Mouse (Mus musculus) ZHBTc4 (cell line): ENCODE measurements around the gene Crip1.
A peak's percentile ranks its signal among the peaks of the same experiment; 100 is the strongest.

Experiments
- DNase-seq: peaks from one replicate; pipeline ENCODE4 v3.0.0-alpha.2; 2011; ENCODE audit warnings: low read depth, low spot score

Gene Crip1

GRCm38 (mm10) chr12:113130732-113131131 lies 15.4 kb upstream of the Crip1 start:
- DNase-seq = no peak

DNA sequence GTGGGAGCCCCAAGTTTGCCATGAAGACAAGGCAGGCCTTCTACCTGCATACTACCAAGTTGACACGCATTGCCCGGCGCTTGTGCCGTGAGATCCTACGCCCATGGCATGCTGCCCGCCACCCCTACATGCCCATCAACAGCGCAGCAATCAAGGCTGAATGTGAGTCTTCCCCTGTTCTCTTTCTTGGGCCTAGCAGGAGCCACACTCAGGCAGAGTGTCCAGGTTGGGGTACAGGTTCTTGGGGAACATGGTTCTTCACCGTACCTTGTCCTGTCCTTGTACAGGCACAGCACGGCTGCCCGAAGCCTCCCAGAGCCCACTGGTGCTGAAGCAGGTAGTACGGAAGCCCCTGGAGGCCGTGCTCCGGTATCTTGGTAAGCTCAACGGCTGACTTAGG lies 14.5 kb upstream of the Crip1 start:
- DNase-seq = no peak

GRCm38 (mm10) chr12:113132567-113132966 lies 13.5 kb upstream of the Crip1 start:
- DNase-seq = no peak

DNA sequence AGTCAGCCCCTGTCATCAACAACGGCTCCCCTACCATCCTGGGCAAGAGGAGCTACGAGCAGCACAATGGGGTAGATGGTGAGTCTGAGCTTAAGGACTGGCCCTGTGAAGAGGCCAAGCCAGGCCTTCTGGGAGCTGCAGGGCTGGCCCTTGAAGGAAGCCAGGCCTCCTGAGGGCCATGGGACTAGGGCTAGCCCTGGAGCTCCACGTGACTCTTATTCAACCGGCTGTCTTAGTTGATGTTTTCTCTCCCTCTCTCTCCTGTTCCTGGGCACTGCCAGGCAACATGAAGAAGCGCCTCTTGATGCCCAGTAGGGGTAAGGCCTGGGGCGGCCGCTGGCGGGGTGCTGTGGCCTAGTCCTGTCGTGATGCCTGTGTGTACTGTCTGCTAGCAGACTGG lies 12.9 kb upstream of the Crip1 start:
- no peak for DNase-seq

DNA sequence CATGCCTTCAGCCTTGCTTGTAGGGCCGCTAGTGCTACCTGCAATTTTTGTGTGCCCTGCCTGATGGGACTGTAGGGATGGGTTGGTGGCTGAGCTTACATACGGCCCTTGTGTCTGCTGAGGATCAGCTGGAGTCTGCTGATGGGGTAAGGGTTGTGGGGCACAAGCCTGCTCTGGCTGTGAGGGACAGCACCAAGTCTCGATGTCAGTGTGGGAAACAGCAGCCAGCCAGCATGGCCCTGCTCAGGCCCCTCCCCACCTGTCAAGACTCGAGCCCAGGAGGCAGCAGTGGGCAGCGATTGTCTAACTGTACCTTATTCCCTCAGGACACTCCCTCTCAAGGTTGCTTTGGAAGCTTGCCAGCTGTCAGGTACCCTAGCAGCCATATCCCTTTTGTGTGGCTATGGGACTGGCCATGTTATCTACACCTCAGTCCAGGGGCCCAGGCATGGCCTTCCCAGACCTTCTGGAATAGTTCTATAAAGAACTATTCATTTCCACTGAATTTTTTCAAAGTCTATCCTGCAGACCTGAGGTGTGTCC lies 12.2 kb upstream of the Crip1 start:
- DNase-seq = no peak

- no peak for DNase-seq
Observed at GRCm38 (mm10) chr12:113134502-113134901, 11.6 kb upstream of the Crip1 start.

- no peak for DNase-seq
Observed at GRCm38 (mm10) chr12:113135401-113135800, 10.7 kb upstream of the Crip1 start.

DNA sequence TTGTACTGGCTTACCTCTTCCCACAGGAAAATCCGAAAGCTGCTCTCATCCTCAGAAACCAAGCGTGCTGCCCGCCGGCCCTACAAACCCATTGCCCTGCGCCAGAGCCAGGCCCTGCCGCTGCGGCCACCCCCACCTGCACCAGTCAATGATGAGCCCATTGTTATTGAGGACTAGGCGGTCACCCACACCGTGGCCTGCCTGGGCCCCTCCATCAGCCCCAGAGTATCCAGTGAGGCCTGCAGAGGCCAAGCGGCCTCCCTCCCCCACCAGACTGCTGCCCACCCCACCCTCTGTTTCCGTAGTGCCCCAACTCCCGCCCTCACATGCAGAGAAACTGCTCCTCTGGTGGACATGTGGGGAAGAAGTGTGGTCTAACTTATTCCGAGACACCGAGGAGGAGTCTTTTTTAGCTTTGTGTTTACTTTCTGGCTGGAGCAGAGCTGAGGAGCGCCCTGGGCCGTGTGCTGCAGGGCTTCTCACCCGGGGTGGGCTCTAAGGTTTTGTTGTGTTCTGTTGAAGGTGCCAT lies 9.6 kb upstream of the Crip1 start:
- DNase-seq = no peak

GRCm38 (mm10) chr12:113137260-113138213 lies 8.6 kb upstream of the Crip1 start:
- DNase-seq = no peak

- DNase-seq = no peak
Observed at GRCm38 (mm10) chr12:113138291-113138690, 7.8 kb upstream of the Crip1 start.

GRCm38 (mm10) chr12:113138901-113139864 lies 6.9 kb upstream of the Crip1 start:
- no peak for DNase-seq

- DNase-seq = peak; percentile 98
Observed at GRCm38 (mm10) chr12:113139908-113140615, 6.1 kb upstream of the Crip1 start, which contains the start of gene Crip2. TSS of gene Crip2 (plus strand) at chr12:113140236.

DNA sequence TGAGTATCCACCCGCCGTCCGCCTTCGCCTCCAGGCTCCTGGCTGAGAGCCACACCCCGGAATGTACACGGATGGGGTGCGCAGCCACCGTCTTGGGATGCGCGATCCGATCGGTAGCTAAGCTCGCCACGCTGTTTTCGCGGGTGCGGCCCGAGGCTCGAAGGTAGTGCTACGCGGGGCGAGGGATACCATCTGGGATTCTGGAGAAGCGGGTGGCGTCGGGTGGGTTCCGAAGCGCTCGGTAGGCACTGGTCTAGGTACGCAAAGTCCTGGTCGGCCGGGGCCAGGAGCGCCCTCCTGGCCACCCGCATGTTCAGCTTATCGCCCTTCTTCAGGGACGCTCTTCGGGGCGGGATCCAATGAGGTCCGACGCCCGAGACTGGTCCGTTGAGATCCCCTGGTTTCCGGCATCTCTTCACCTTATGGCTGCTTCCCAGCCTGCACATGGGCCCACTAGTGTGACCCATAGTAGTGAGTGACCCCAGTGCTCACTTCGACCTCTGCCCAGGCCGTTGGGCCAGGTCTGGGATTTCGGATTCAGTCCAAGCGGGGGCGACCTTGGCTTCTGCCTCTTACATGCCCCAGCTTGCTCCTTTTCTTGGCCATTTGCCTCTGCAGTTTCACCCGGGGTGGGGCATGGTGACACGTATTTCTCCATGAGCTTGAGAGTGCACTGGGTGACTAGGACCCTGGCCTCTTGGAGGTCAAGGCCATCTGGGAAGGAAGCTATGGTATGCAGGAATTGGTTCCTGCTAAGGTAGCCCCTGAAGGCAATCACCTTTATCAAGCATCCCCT lies 5.3 kb upstream of the Crip1 start:
- DNase-seq = no peak

- no peak for DNase-seq
Observed at GRCm38 (mm10) chr12:113141531-113141973, 4.6 kb upstream of the Crip1 start.

DNA sequence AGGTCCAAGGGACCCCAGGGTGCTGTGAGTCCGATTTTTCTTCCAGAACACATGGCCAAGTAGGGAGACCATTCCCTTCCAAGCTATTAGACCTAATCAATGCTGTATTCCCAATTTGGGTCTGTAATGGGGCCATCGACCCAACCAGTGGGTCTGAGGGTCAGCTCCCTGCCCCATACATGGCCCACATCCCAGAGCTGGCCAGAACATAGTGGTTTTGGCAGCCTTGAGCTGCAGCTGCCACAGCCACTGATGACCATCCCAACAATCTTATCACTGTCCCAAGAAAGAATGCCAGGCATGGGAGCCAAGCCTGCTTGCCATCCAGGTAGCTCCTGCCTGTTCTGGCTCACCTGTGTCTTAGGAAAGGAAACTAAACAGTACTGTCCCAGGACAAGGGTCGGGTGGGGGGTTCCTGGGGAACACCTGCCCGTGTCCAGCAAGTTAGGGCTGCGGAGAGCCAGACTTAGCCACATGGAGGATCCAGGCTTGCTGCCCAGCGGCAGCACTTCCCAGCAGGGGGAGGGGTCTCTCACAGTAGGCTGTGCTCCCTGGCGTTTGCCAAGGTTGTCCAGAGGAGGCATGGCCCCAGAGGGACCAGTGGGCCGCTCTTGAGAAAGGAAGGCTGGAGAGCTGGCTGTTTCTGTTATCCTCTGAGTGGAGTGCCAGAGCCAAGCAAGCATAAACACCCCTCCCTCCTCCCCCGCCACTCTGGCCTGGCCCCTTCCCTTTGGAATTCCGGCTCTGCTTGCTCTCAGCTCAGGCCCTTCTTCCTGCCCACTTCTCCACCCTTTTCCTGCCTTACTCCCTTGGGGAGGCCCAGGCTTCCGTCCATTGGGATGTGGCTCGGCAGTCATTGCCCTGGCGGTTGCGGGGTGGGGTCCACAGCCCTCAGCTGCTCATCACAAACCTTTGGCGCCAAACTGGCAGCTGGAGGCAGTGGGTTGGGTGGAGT lies 3.8 kb upstream of the Crip1 start:
- DNase-seq = peak; percentile 56

DNA sequence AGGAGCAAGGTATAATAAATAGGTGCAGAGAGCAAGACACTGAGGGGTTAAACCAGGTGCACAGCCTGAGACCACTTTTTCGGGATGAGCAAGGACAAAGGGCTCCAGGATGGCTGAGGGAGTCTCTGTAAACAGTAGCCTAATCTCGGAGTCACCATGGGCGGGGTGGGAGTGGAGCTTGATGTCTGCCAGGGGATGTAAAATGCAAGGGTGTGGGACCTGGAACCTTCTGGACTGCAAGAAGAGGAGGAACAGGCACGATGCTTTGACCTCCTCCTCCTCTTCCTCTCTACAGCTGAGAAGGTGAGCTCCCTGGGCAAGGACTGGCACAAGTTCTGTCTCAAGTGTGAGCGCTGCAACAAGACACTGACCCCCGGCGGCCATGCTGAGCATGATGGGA lies 3.0 kb upstream of the Crip1 start:
- peak; percentile 19 for DNase-seq

GRCm38 (mm10) chr12:113144001-113144756 lies 1.9 kb upstream of the Crip1 start:
- DNase-seq = peak; percentile 86

DNA sequence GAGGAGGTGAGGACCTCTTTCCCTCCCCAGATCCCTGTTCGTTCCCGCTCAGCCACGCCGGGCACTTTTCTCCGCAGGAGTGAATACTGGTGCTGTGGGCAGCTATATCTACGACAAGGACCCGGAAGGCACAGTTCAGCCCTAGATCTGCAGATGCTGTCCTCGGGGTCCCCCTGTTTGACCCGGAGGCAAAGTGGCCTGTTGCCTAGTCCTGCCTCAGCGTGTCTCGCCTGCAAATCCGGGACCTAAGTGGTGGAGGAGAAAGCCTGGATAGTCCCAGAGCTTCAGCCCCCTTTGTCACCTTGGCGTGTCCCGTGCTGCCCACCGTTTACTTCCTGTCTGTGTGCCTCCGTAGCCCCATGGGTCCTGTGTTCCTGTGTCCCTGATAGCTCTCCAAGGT lies 1.2 kb upstream of the Crip1 start:
- no peak for DNase-seq
